Mouse (Mus musculus) C2C12 (cell line): ENCODE data around the gene Btaf1.

Source experiments
- CEBPB ChIP-seq: IDR thresholded peaks from one replicate; pipeline ENCODE4 v1.6.1; 2011; ENCODE audit warnings: low read depth, mild to moderate bottlenecking, control low read depth, moderate library complexity
- CTCF ChIP-seq: IDR thresholded peaks from one replicate; pipeline ENCODE4 v1.5.1; 2011; ENCODE audit not compliant: control insufficient read depth, insufficient read depth, insufficient read length
- MYOD1 ChIP-seq: IDR thresholded peaks from one replicate; pipeline ENCODE4 v1.6.1; 2011; ENCODE audit warnings: low read depth; ENCODE audit not compliant: control insufficient read depth, insufficient read length
- MYOG ChIP-seq: IDR thresholded peaks from one replicate; pipeline ENCODE4 v1.6.1; 2011; ENCODE audit not compliant: control insufficient read depth, insufficient read length; ENCODE audit errors: extremely low read depth
- USF1 ChIP-seq: IDR thresholded peaks from one replicate; pipeline ENCODE4 v1.6.1; 2011; ENCODE audit warnings: low read depth, mild to moderate bottlenecking, control low read depth, moderate library complexity

- TF ChIP-seq MYOD1 (no peak), USF1 (no peak), CTCF (no peak), CEBPB (no peak), MYOG (no peak)
Observed at GRCm38 (mm10) chr19:36936285-36936684, 10.4 kb downstream of the Btaf1 start.
